Mouse (Mus musculus): ENCODE results near the gene Tdp1.

DNA sequence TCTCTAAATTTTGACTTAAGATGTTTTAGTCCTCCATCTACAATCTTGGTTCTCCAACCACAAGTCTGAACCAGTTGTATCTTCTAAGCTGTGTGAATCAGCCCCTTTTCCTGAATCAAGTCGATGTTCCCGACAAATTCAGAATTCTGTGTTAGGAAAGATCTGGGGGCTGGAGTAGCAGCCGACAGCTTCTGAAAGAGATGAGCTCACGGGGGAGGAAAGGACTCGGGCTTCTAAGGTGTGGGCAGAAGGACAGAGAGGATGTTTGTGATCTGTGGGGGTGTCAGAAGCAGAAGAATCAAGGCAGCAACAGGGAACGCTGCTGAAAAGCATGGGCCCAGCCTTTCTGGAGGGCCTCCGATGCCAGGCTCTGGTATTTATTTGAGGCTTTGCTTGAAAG is 44.0 kb downstream of the Tdp1 start:
- no peak for TF ChIP-seq CTCF (IDR thresholded peaks at IDR 0.05; ENCODE audit: low read depth, low read length)
- no peak for TF ChIP-seq POLR2A (IDR thresholded peaks at IDR 0.05; ENCODE audit: extremely low read depth, insufficient read depth, low read length)
